Mouse (Mus musculus): ENCODE data around the gene Sufu. TPM values are rescaled to one million over a fixed set of nuclear protein-coding genes. Genes with fewer than 3 reads are reported as not detected.

The Sufu gene
- polyA plus RNA-seq, 1 experiment from 2014 or later: 50.2 TPM

DNA sequence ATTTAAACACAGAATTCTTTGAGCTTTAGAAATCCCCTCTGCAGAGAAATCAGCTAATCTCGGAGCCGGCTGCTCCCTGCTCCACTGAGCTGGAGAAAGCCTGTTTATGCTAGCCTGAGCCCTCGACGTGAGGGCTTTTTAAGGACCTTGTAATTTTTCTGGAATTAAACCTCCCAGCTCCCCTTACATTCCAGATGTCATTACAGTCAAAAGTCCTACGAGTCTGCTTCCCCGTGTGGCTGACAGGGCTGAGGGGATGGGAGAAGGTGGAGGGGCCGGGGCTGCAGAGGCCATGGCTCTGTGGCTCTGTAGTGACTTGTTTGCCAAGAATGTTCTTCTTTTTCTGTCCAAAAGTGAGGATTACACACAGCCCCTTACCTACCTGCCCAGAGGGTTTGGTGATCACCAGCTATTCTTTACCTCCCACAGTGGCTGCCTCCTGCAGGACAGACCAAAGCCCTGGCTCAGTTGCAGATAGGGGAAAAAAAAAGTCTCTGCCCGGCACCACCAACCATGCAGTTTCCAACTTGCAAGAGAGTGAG lies 133.8 kb downstream of the Sufu start:
- Histone ChIP-seq H3K4me3 (peak overlapping the region; percentile 49), H3K4me1 (peaks cover 99% of the 10 kb centered on the region), H3K27me3 (ENCODE audit: low read depth, poor library complexity, severe bottlenecking) (no peaks in the 10 kb centered on the region), H3K27ac (replicated peaks) (peak overlapping the region; percentile 95), H3K36me3 (0 out of 2 replicates have a peak, but pooled peaks cover 8% of the 10 kb centered on the region), H3K9me3 (replicated peaks) (no peaks in the 10 kb centered on the region)
- DNase-seq (ENCODE audit: low spot score): peak; percentile 45
- WGBS: 1% methylated on average over 8 of the region's 8 CpGs

GRCm38 (mm10) chr19:46531071-46532030 lies 134.7 kb downstream of the Sufu start:
- Histone ChIP-seq H3K9me3 (replicated peaks) (no peaks in the 10 kb centered on the region), H3K4me3 (peak overlapping the region; percentile 49), H3K4me1 (peaks cover 91% of the 10 kb centered on the region), H3K27me3 (ENCODE audit: low read depth, poor library complexity, severe bottlenecking) (no peaks in the 10 kb centered on the region), H3K36me3 (peaks cover 14% of the 10 kb centered on the region), H3K27ac (replicated peaks) (peak overlapping the region; percentile 95)
- DNase-seq (ENCODE audit: low spot score): peak; percentile 48
- 2% methylated on average over 16 of the region's 16 CpGs for WGBS

GRCm38 (mm10) chr19:46532031-46532688 lies 135.5 kb downstream of the Sufu start:
- 8% methylated on average over 10 of the region's 10 CpGs for WGBS
- DNase-seq (ENCODE audit: low spot score): peak; percentile 39

DNA sequence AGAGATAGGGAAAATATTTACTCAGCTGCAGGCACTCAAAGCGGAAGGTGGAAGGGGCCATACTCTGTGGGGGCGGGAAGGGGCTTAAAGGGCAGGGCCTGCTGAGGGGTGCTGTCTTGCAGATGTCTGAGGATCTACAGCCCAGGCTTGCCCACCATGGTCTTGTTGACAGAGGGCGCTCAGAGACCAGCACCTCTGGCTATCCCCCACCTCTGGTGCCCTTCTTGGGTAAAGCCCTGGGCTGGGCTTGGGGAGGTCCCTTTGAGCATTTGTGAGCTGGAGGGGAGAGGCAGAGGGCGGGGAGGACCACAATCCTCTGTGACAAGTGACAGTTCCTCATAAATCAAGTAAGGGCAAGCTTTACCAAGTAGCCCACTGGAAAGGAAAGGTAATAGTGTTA lies 136.4 kb downstream of the Sufu start:
- Histone ChIP-seq H3K36me3 (peaks cover 21% of the 10 kb centered on the region), H3K9me3 (replicated peaks) (no peaks in the 10 kb centered on the region), H3K4me3 (no peak overlapping the region), H3K27ac (replicated peaks) (peak overlapping the region; percentile 81), H3K27me3 (ENCODE audit: low read depth, poor library complexity, severe bottlenecking) (no peaks in the 10 kb centered on the region), H3K4me1 (peaks cover 74% of the 10 kb centered on the region)
- no peak for DNase-seq (ENCODE audit: low spot score)
- 30% methylated on average over 4 of the region's 4 CpGs for WGBS

More at GRCm38 (mm10) chr19:46532031-46532688, 135.5 kb downstream of the Sufu start:
- Histone ChIP-seq H3K27ac (replicated peaks) (peak overlapping the region; percentile 81), H3K4me3 (peak overlapping the region; percentile 26; the same call in 1 of the 2 replicates), H3K36me3 (peaks cover 18% of the 10 kb centered on the region), H3K9me3 (replicated peaks) (no peaks in the 10 kb centered on the region), H3K27me3 (ENCODE audit: low read depth, poor library complexity, severe bottlenecking) (no peaks in the 10 kb centered on the region), H3K4me1 (peaks cover 83% of the 10 kb centered on the region)

DNA sequence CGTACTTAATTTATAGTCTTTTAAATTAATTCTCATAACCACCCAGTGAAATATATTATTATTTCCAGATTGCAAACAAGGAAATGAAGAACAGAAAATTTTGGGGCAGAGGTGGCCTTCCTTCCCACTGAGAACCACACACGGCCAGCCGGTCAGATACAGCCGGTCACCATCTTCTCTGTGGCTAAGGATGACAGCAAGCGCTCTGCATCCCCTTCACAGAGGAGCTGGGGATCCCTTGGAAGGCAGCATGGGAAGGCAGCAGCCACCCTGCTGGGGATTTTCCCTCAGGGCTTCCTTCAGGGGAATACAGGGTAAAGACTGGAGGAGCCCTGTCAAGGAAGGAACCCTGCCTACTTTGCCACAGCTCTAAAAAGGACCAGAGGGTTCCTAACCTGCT lies 136.8 kb downstream of the Sufu start:
- H3K27ac ChIP-seq (replicated peaks): peak overlapping the region; percentile 81
- no peaks in the 10 kb centered on the region for H3K9me3 ChIP-seq (replicated peaks)
- no peaks in the 10 kb centered on the region for H3K27me3 ChIP-seq (ENCODE audit: low read depth, poor library complexity, severe bottlenecking)
- 57% methylated on average over 5 of the region's 5 CpGs for WGBS
- peaks cover 23% of the 10 kb centered on the region for H3K36me3 ChIP-seq
- peaks cover 69% of the 10 kb centered on the region for H3K4me1 ChIP-seq
- DNase-seq (ENCODE audit: low spot score): no peak
- no peak overlapping the region for H3K4me3 ChIP-seq

- DNase-seq (ENCODE audit: low spot score): no peak
- WGBS: 44% methylated on average over 6 of the region's 6 CpGs
- no peaks in the 10 kb centered on the region for H3K9me3 ChIP-seq (replicated peaks)
- peak overlapping the region; percentile 59 for H3K27ac ChIP-seq (replicated peaks)
- H3K4me3 ChIP-seq: no peak overlapping the region
- H3K4me1 ChIP-seq: peaks cover 58% of the 10 kb centered on the region
- no peaks in the 10 kb centered on the region for H3K27me3 ChIP-seq (ENCODE audit: low read depth, poor library complexity, severe bottlenecking)
- peaks cover 27% of the 10 kb centered on the region for H3K36me3 ChIP-seq
Measured at GRCm38 (mm10) chr19:46534542-46535098, 137.9 kb downstream of the Sufu start.

GRCm38 (mm10) chr19:46537357-46537756 lies 140.7 kb downstream of the Sufu start:
- Histone ChIP-seq H3K27me3 (ENCODE audit: low read depth, poor library complexity, severe bottlenecking) (no peaks in the 10 kb centered on the region), H3K4me1 (peaks cover 31% of the 10 kb centered on the region), H3K36me3 (peaks cover 54% of the 10 kb centered on the region), H3K4me3 (no peak overlapping the region), H3K9me3 (replicated peaks) (no peaks in the 10 kb centered on the region), H3K27ac (replicated peaks) (no peak overlapping the region)
- WGBS: 94% methylated on average over 9 of the region's 9 CpGs
- DNase-seq (ENCODE audit: low spot score): no peak

GRCm38 (mm10) chr19:46538213-46538612 lies 141.5 kb downstream of the Sufu start:
- no peak for DNase-seq (ENCODE audit: low spot score)
- Histone ChIP-seq H3K27ac (replicated peaks) (no peak overlapping the region), H3K4me1 (peaks cover 22% of the 10 kb centered on the region), H3K4me3 (no peak overlapping the region), H3K27me3 (ENCODE audit: low read depth, poor library complexity, severe bottlenecking) (no peaks in the 10 kb centered on the region), H3K36me3 (peaks cover 63% of the 10 kb centered on the region), H3K9me3 (replicated peaks) (no peaks in the 10 kb centered on the region)
- 89% methylated on average over 6 of the region's 6 CpGs for WGBS

Other genes with a start within 250 kb of the Sufu start
- gene Pitx3, start 248.6 kb upstream of the Sufu start, polyA plus RNA-seq (2016; fragmentation: Nextera tagmentation; extraction: Ambion mirVana): 0.17 and 0.43 TPM in 2 replicates
- gene Gbf1, start 244.4 kb upstream of the Sufu start, polyA plus RNA-seq (2016; fragmentation: Nextera tagmentation; extraction: Ambion mirVana): 43.8 and 48.8 TPM in 2 replicates
- 5.2 and 5.6 TPM in 2 replicates for gene Nfkb2, start 92.6 kb upstream of the Sufu start, polyA plus RNA-seq (2016; fragmentation: Nextera tagmentation; extraction: Ambion mirVana)
- 4.7 and 8.9 TPM in 2 replicates for gene Psd, start 69.7 kb upstream of the Sufu start, polyA plus RNA-seq (2016; fragmentation: Nextera tagmentation; extraction: Ambion mirVana)
- 24.6 and 25.0 TPM in 2 replicates for gene Fbxl15, start 68.7 kb upstream of the Sufu start, polyA plus RNA-seq (2016; fragmentation: Nextera tagmentation; extraction: Ambion mirVana)
- 239 and 249 TPM in 2 replicates for gene Cuedc2, start 58.2 kb upstream of the Sufu start, polyA plus RNA-seq (2016; fragmentation: Nextera tagmentation; extraction: Ambion mirVana)
- 9.1 and 10.1 TPM in 2 replicates for gene Mfsd13a, start 55.8 kb upstream of the Sufu start, polyA plus RNA-seq (2016; fragmentation: Nextera tagmentation; extraction: Ambion mirVana)
- 0.96 and 1.4 TPM in 2 replicates for gene 2310034G01Rik, start 46.6 kb upstream of the Sufu start, polyA plus RNA-seq (2016; fragmentation: Nextera tagmentation; extraction: Ambion mirVana)
- 188 and 224 TPM in 2 replicates for gene Actr1a, start 1.1 kb upstream of the Sufu start, polyA plus RNA-seq (2016; fragmentation: Nextera tagmentation; extraction: Ambion mirVana)
- 24.6 and 27.8 TPM in 2 replicates for gene Trim8, start 104.8 kb downstream of the Sufu start, polyA plus RNA-seq (2016; fragmentation: Nextera tagmentation; extraction: Ambion mirVana)
- gene Arl3, start 176.3 kb downstream of the Sufu start, polyA plus RNA-seq (2016; fragmentation: Nextera tagmentation; extraction: Ambion mirVana): 207 and 216 TPM in 2 replicates
- 17.0 and 18.1 TPM in 2 replicates for gene Sfxn2, start 176.5 kb downstream of the Sufu start, polyA plus RNA-seq (2016; fragmentation: Nextera tagmentation; extraction: Ambion mirVana)
- 45.7 and 51.8 TPM in 2 replicates for gene Wbp1l, start 202.2 kb downstream of the Sufu start, polyA plus RNA-seq (2016; fragmentation: Nextera tagmentation; extraction: Ambion mirVana)

Data from midbrain, embryonic 10.5 days (tissue).